Mouse (Mus musculus) bone marrow, adult 2 months (tissue): Measurements from ENCODE around the gene Tpmt. TPM values are rescaled to one million over a fixed set of nuclear protein-coding genes. Genes with fewer than 3 reads are reported as not detected.
A peak's percentile ranks its signal among the peaks of the same experiment; 100 is the strongest.

Source experiments
- H3K27ac ChIP-seq: fragments of 200-500 bp; 2 replicates; pipeline ENCODE4 v1.5.1; 2012; ENCODE audit warnings: low read depth, mild to moderate bottlenecking, control low read depth, inconsistent platforms, low read length; ENCODE audit not compliant: control insufficient read depth, poor library complexity, insufficient read depth
- H3K4me1 ChIP-seq: fragments of 200-500 bp; 2 replicates; pipeline ENCODE4 v1.6.1; 2011; ENCODE audit warnings: low read length; ENCODE audit not compliant: control insufficient read depth, insufficient read depth
- H3K4me3 ChIP-seq: fragments of 200-500 bp; replicated peaks from 2 replicates; pipeline ENCODE3; 2011; ENCODE audit warnings: mild to moderate bottlenecking, low read depth, low read length, control low read depth; ENCODE audit not compliant: control insufficient read depth
- CTCF ChIP-seq: fragments of 200-500 bp; IDR thresholded peaks from 2 replicates; pipeline ENCODE4 v1.5.1; 2011; ENCODE audit warnings: low read length, control low read depth; ENCODE audit not compliant: control insufficient read depth, insufficient read depth
- POLR2A ChIP-seq: fragments of 200-500 bp; IDR thresholded peaks from 2 replicates; pipeline ENCODE4 v1.6.1; 2011; ENCODE audit warnings: low read depth, mild to moderate bottlenecking, control low read depth, low read length, borderline replicate concordance; ENCODE audit not compliant: control insufficient read depth
- WGBS: fragments of 180-500 bp; shearing (Covaris S2); methylation state at CpG from one replicate; pipeline ENCODE4 v1.1.7; 2018; 5-methylcytosine and 5-hydroxymethylcytosine counted together
- polyA plus RNA-seq: library from polyadenylated mRNA; stranded (reverse); fragments of >200 nt; gene quantifications from 2 replicates; pipeline ENCODE4 v1.2.4, GENCODE M21; 2011; ENCODE audit warnings: low replicate concordance; ENCODE audit not compliant: missing spikeins, insufficient read depth, insufficient read length

The Tpmt gene
- polyA plus RNA-seq, 1 experiment, result 4.4 TPM

- Histone ChIP-seq H3K4me3 (no peak overlapping the region), H3K27ac (no peak overlapping the region), H3K4me1 (no peaks in the 10 kb centered on the region)
- TF ChIP-seq CTCF (no peak), POLR2A (no peak)
- WGBS, result 79% methylated on average over 10 of the region's 10 CpGs
Observed at GRCm38 (mm10) chr13:47053971-47054370, 9.4 kb upstream of the Tpmt start.

- 75% methylated on average over 4 of the region's 4 CpGs for WGBS
- no peak for TF ChIP-seq POLR2A
- TF ChIP-seq CTCF, result no peak
- H3K4me3 ChIP-seq, result no peak overlapping the region
- H3K27ac ChIP-seq, result no peak overlapping the region
- no peaks in the 10 kb centered on the region for H3K4me1 ChIP-seq
Observed at GRCm38 (mm10) chr13:47050009-47050408, 5.5 kb upstream of the Tpmt start.

GRCm38 (mm10) chr13:47047996-47048395 lies 3.5 kb upstream of the Tpmt start:
- H3K27ac ChIP-seq, result no peak overlapping the region
- WGBS, result 90% methylated on average over 4 of the region's 4 CpGs
- TF ChIP-seq CTCF, result no peak
- TF ChIP-seq POLR2A, result no peak
- no peak overlapping the region for H3K4me3 ChIP-seq
- no peaks in the 10 kb centered on the region for H3K4me1 ChIP-seq

GRCm38 (mm10) chr13:47043833-47044616 lies 512 bp downstream of the Tpmt start:
- H3K27ac ChIP-seq, result peak overlapping the region; percentile 67
- TF ChIP-seq POLR2A (no peak), CTCF (no peak)
- peak overlapping the region; percentile 71 for H3K4me3 ChIP-seq
- H3K4me1 ChIP-seq, result no peaks in the 10 kb centered on the region
- WGBS, result 2% methylated on average over 45 of the region's 45 CpGs

DNA sequence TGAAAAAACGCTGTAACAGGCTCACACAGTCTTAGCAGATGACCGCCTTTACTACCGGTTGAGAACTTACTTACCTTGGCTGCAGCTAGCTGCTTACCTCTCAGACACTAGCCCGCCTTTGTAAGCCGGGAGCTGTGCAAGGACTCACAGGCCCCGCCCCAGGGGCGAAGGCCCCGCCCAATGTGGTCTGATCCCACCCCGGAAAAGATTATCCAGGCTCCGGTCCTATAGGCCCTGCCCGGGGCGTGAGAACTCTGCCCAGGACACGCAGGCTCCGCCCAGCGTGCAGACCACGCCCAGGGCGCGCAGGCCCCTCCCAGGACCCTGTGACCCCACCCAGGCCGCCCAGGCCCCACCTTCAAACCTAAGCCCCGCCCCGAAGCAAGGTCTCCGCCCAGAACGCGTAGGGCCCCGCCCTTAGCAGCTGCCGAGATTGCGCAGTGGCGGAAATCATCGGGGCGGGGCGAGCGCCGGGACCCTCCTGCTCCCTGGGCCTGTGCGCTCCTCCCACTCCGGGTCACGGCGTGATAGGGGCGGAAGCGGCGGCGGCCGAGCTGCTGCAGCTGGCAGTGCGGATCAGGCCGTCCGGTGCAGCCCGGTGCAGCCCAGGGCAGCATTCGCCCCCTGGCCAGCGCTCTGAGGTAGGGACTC lies 1.4 kb downstream of the Tpmt start, which contains the start of gene Kdm1b:
Kdm1b (plus strand) TSS at position 470 of the 651 bp plus-strand sequence.
- no peak for TF ChIP-seq CTCF
- TF ChIP-seq POLR2A, result peak; percentile 79; the same call in 1 of the 2 replicates
- WGBS, result under 1% methylated on average over 48 of the region's 48 CpGs
- H3K27ac ChIP-seq, result peak within 1 kb of the TSS; percentile 67
- H3K4me3 ChIP-seq, result peak within 1 kb of the TSS; percentile 71
- no peaks in the 10 kb centered on the region for H3K4me1 ChIP-seq

DNA sequence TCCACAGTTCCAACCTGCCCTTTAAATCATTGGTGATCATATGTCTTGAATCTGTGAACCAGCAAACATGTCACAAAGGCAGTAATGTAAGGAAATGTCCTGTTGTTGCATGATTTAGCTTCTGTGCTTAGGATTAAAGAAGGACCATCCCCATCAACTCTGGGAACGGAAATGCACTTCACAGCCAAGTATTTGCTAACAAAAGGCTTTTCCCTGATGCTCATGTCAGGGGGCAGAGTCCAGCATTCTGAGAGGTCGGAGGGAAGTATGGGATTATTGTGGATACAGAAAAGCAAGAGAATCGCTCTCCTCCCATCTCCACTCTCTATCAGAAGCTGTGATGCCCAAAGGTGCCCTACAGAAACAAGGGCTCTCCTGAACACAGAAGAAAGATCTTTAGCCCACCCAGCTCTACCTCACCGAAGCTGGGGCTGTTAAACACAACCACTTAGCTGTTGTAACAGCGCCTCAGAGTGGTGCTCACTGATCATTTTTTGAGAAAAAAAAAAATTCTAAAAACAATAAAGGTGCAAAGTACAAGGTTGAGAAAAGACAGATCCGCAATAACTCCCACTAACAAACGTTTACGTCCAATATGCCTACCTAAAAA lies 2.4 kb downstream of the Tpmt start:
- 59% methylated on average over 8 of the region's 8 CpGs for WGBS
- H3K4me3 ChIP-seq, result no peak overlapping the region
- no peaks in the 10 kb centered on the region for H3K4me1 ChIP-seq
- no peak for TF ChIP-seq POLR2A
- no peak overlapping the region for H3K27ac ChIP-seq

DNA sequence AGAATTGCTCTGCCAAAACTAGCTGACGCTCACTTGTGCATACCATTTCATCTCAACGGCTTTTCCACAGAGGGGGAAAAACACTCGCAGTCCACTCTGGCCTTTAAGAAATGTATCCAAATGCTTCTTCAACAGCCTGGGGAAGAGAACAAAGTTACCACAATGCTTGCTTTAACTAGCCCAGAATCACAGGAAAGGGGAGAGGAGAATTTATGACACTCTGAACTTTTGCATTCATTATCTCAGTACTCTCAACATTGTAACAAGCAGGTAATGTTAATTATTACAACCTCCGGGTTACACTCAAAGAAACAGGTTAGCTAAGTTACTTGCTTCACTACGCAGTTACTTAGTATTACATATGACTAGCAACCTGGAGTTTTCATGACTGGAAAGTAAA lies 4.5 kb downstream of the Tpmt start:
- WGBS, result 87% methylated on average over 5 of the region's 5 CpGs
- Histone ChIP-seq H3K27ac (no peak overlapping the region), H3K4me1 (no peaks in the 10 kb centered on the region), H3K4me3 (no peak overlapping the region)
- TF ChIP-seq POLR2A (no peak), CTCF (no peak)

GRCm38 (mm10) chr13:47037946-47038345 lies 6.6 kb downstream of the Tpmt start:
- WGBS, result 70% methylated on average over 6 of the region's 6 CpGs
- no peak overlapping the region for H3K27ac ChIP-seq

GRCm38 (mm10) chr13:47033602-47034001 lies 10.9 kb downstream of the Tpmt start:
- 85% methylated on average over 4 of the region's 4 CpGs for WGBS
- TF ChIP-seq CTCF, result no peak
- no peak for TF ChIP-seq POLR2A
- H3K4me3 ChIP-seq, result no peak overlapping the region
- no peaks in the 10 kb centered on the region for H3K4me1 ChIP-seq
- H3K27ac ChIP-seq, result no peak overlapping the region

More at GRCm38 (mm10) chr13:47037946-47038345, 6.6 kb downstream of the Tpmt start:
- Histone ChIP-seq H3K4me3 (no peak overlapping the region), H3K4me1 (no peaks in the 10 kb centered on the region)
- TF ChIP-seq CTCF, result no peak
- TF ChIP-seq POLR2A, result no peak
